Mouse (Mus musculus) cerebellum, adult (tissue): ENCODE results near the gene Gm49337.
"Not testable (repeated sequence)": the region's sequence is repeated elsewhere in the genome, so short reads cannot be mapped to it uniquely, and the experiment has no call there.

Source experiments
- ATAC-seq: cut with Nextera tagmentation; 2 replicates; pipeline ENCODE4 v1.9.2; 2017; ENCODE audit warnings: mild to moderate bottlenecking, moderate library complexity, mixed read lengths; ENCODE audit not compliant: insufficient number of reproducible peaks, low FRiP score, low TSS enrichment

The Gm49337 gene

DNA sequence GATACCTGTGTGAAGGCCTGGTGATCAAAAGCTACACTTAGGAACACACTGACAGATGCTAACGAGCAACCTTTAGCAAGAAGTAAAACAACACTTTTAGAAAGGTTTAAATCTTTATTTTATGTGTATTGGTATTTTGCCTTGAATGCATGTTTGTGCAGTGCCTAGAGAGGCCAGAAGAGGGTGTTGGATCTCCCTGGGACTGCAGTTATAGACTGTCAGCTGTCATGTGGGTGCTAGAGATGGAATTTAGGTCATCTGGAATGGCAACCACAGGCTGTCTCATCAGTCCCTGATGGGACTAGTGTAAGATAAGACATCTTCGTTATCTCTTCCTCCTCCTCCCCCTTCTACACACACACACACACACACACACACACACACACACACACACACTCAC, 25.2 kb downstream of the Gm49337 start:
- ATAC-seq = no peak

DNA sequence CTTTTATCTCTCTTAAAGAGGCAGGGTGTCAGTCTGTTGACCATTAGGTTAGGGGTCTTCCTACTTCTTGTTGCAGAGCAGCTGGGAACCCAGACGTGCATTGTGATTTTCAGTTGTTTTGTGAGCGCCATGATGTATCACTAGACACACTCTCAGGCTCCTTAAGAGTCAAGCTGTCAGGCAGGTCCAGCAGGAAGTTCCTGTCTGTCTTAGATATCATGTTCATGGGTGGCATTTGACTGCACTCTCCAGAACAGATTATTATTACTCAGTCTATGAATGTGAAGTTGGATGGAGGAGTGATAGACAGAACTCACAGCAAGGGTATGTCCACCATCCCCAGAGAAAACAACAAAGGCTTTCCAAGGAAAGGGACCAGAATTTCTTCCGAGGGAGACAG, 31.2 kb downstream of the Gm49337 start:
- no peak for ATAC-seq

- ATAC-seq = no peak
These were observed 33.3 kb downstream of the Gm49337 start for GRCm38 (mm10) chr4:116206531-116206930.

DNA sequence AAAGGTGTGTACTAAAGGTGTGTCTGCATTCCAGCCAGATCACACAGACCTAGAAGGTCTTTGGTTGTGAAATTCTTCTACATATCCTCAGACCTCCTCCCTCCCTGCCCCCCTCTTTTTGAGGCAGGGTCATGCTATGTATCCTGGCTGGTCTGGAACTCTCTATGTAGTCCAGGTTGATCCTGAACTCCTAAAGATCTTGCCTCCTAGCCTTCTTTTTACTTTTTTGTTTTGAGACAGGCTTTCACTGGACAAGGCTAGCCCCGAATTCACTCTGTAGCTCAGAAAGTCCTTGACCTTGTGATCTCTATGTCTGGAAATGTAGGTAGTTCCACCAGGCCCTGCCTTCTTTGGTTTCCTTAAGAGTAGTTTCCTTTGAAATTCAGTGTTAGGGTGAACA, 35.7 kb downstream of the Gm49337 start:
- ATAC-seq = no peak

DNA sequence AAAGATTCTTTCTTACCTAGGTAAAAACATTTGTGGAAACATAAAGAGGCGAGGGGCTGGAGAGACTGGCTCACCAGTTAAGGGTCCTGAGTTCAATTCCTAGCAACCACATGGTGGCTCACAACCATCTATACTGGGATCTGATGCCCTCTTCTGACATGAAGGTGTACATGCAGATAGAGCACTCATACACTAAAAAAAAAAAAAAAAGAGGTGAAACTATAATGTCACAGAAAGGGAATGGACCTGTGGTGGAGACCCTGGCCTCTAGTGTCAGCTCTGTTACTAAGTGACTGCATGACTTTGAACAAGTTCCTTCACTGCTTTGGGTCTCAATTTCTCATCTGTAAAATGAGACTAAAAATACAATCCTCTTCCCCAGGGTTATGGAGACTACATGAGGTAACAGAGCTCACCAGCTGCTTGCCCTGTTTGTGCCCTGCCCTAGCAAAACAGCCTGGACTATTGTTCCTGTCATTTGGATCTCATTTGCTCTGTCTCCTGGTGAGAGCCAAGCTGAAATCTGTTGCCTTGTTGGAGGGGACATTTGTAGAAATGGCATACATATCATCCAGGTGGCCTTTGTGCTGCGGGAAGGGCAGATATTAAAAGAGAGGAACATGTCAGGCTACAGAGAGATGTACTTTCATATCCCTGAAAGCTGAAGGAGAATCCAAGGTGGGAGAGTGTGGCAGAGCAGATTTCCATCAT, 42.9 kb downstream of the Gm49337 start:
- ATAC-seq = peak; percentile 49; the same call in 1 of the 2 replicates

DNA sequence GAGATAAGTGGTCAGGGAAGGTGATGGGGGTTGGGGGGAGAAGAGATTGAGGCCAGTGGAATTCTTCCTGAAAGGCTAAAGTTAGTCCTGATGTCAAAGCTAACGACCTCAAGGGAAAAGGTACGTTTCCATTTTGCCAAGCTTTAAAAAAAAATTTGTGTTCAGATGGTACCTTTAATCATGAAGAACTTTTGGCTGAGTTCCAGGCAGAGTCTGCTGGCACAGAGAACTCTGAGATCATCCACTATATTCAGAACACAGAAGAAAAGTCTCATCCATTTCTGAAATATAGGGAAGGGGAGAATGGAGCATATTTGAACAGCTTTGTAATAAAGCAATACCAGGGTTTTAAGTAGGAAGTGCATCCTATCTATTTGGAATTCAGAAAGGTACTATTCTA, 43.9 kb downstream of the Gm49337 start:
- no peak for ATAC-seq

GRCm38 (mm10) chr4:116217661-116218060, 44.5 kb downstream of the Gm49337 start:
- not testable (repeated sequence) for ATAC-seq

DNA sequence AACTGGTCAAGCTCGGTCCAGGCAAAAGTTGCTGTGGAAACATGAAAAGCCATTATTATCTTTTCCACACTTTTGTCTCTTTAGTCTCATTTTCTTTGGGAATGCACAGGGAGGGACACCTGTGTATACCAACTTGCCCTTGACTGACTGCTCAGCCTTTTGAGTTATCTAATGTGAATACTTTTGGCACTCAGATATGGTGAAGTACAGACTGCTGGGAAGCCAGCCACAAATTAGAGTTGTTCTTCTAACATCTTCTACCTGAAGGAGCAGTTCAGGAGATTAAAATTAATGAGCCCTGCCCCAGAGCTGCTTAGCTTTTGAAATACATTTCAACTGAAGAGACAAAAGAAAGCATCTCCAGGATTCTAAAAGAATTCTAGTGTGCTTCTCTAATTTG, 45.9 kb downstream of the Gm49337 start:
- ATAC-seq = no peak

GRCm38 (mm10) chr4:116220071-116220650, 47.0 kb downstream of the Gm49337 start:
- no peak for ATAC-seq

- ATAC-seq = no peak; the same call in 1 of the 2 replicates
These were observed 47.6 kb downstream of the Gm49337 start for GRCm38 (mm10) chr4:116220780-116221139.

DNA sequence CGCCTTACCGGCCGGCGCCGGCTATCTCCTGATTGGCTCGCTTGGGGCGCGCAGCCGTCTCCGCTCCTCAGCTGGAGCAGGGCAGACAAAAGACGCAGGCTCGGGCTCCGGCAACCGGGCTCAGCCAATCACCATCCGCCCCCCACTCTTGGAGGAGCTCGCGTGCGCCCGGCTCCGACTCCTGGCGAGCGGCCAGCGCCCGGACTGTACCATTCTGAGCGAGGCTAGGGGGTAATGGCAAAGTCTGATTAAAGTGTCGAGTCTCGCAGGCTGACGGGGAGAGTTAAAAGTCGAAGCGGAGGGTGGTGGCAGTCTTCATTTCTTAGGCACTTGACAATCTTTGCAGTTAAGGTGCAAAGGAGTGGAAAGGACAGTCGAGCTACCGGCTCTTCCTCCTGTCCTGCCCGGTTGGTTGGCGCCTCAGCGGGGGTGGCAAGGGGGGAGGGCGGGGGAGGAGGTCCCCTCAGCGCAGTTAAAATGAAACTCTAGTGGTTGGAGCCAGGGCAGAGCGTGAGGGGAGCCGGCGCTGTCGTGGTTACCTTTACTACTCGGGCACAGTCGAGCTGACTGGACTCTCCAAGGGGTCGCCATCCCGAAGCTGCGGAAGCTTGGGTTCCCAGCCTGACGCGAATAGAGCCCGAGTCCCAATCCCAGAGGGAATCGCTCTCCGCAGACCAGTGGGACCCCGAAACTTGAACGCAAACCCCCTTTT, 48.1 kb downstream of the Gm49337 start, which contains the start of gene Pik3r3:
Gene Pik3r3, plus strand, starts transcription at position 479 of the 712 bp plus-strand sequence.
- ATAC-seq = peak; percentile 98

DNA sequence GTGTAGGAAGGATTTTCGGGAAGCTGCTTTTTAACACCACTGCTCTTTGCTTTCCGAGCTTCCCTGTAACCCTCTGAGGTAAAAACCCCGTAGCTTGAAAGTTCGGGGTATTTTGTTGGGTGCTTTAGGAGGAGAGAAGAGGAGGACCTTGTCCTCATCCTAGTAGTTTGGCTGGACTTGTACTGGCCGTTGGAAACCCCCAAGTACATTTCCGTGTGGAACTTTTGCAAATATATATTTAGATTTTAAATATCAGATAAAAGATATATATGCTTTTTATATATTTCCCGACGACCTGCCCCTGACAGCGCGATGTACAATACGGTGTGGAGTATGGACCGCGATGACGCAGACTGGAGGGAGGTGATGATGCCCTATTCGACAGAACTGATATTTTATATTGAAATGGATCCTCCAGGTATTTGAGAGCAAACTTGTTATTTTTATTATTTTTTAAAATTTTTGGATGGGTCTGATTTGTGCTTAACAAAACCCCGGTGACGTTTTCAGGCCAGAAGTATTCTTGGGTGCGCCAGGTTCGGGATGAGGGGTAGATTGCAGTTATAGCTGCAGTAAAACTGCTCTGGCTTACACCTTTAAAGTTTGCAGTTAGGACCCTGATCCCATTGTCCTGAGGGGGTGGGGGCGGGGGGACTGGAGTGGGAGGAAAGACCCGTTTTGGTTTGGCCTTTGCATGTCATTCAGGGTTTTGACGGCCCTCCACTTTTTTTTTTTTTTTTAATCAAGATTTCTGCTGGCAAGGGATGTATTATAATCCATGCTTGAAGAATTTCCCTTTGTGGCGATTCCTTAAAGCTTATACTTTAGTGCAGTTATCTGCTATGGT, 49.0 kb downstream of the Gm49337 start:
- ATAC-seq = no peak

GRCm38 (mm10) chr4:116222843-116223119, 49.6 kb downstream of the Gm49337 start:
- no peak for ATAC-seq

DNA sequence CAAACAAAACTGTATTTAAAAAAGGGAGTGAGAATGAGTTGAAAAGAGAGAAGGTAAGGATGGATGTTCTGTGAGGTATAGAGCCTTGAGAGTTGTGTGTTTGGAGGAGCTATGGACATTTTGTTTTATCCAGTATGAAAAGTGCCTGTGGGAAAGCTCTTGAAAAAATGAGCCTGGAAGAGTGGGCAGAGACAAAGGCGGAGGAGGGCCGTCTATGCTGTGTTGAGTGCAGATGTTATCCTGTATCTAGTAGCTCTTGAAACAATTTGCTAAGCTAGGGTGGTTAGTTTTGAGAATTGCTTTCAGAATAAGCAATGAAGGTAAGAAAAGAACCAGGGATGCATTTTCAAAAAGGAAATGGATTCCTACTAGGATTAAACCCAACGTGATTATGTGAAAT, 70.2 kb downstream of the Gm49337 start:
- ATAC-seq = no peak

- no peak for ATAC-seq
These were observed 71.1 kb downstream of the Gm49337 start for GRCm38 (mm10) chr4:116244240-116244639.

DNA sequence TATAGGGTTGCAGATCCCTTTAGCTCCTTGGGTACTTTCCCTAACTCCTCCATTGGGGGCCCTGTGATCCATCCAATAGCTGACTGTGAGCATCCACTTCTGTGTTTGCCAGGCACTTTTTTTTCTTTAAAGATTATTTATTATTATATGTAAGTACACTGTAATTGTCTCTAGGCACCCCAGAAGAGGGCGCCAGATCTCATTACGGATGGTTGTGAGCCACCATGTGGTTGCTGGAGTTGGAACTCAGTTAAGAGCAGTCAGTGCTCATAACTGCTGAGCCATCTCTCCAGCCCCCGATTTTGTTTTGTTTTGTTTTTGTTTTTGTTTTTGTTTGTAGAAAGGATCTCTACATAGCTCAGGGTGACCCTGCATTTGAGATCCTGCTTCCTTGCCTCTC, 72.7 kb downstream of the Gm49337 start:
- not testable (repeated sequence) for ATAC-seq

GRCm38 (mm10) chr4:116249986-116250385, 76.8 kb downstream of the Gm49337 start:
- no peak for ATAC-seq

GRCm38 (mm10) chr4:116268220-116268619, 95.0 kb downstream of the Gm49337 start:
- ATAC-seq = no peak

- ATAC-seq = no peak
These were observed 109.0 kb downstream of the Gm49337 start for GRCm38 (mm10) chr4:116282211-116282610.

DNA sequence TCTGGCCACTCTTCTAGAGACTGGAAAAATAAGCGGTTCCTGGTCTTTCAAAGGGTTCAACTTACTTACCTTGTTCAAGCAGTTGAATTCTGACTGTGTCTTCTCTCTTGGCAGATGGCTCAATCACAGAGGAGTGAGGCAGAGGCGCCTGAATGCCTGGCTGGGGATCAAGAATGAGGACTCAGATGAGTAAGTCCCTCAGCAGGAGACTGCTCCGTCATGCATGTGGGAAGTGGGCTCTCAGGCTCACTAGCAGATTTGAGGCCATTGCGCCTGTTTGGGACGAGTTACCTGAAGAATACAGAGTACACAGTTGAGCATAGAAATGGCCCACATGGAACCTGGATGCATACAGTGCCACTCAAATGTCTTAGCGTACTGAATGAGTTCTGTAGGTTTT, 118.4 kb downstream of the Gm49337 start:
- peak; percentile 36; the same call in 1 of the 2 replicates for ATAC-seq

DNA sequence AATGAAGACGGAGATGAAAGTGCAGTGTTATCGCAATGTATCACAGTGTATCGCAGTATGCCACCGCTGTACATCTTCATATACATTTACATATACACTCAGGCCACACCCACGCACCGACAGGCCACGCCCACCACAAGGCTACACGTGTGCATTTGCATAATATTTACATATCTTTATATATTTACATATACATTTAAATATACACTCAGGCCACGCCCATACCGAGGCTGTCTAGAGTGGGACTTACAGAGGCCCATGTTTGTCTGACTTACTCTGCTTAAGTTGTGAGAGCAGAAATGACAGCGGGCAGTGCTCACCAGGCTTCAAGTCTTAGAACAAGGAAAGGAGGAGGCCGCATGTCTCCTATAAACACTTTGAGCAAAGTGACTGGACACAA, 120.1 kb downstream of the Gm49337 start:
- no peak for ATAC-seq
